Mouse (Mus musculus) CH12.LX (cell line): Measurements from ENCODE around the gene Gm21969. TPM values are rescaled to one million over a fixed set of nuclear protein-coding genes. Genes with fewer than 3 reads are reported as not detected.

ENCODE experiments used
- DNase-seq: peaks from one replicate; pipeline ENCODE4 v3.0.0-alpha.2; 2013; ENCODE audit errors: extremely low read depth
- H3K27ac ChIP-seq: 2 replicates; pipeline ENCODE4 v1.5.1; 2012; ENCODE audit warnings: low read depth, mild to moderate bottlenecking, control low read depth, moderate library complexity; ENCODE audit not compliant: insufficient read depth
- H3K27me3 ChIP-seq: replicated peaks from 2 replicates; pipeline ENCODE3; 2012; ENCODE audit warnings: inconsistent platforms
- H3K36me3 ChIP-seq, 2 experiments: replicated peaks in 1 of 2; 2 replicates each; pipeline versions ENCODE3 to v1.6.1; 2012; ENCODE audit warnings: inconsistent platforms in 1 of 2, low read length in 1 of 2, mild to moderate bottlenecking in 1 of 2, mixed read lengths in 1 of 2, moderate library complexity in 1 of 2; ENCODE audit not compliant: control insufficient read depth in 1 of 2, insufficient read depth in 1 of 2
- H3K4me1 ChIP-seq, 2 experiments: 2 replicates each; pipeline ENCODE4 v1.6.1; 2012; ENCODE audit warnings: inconsistent platforms in 1 of 2, moderate library complexity in 1 of 2; ENCODE audit not compliant: insufficient read depth in 2 of 2, control insufficient read depth in 1 of 2
- H3K4me2 ChIP-seq: 2 replicates; pipeline ENCODE4 v1.6.1; 2012; ENCODE audit warnings: low read depth, mild to moderate bottlenecking, control low read depth; ENCODE audit not compliant: poor library complexity, insufficient read depth, severe bottlenecking
- H3K4me3 ChIP-seq, 3 experiments: fragments of 150-350 bp in 1 of 3; sonication (generic) in 1 of 3; replicated peaks in 1 of 3; 2 replicates each; pipeline versions ENCODE3 to v1.5.1; 2011 to 2012; ENCODE audit warnings: low read depth in 2 of 3, low read length in 2 of 3, mild to moderate bottlenecking in 2 of 3, moderate library complexity in 2 of 3, control low read depth in 1 of 3, improper control_type of control experiment in 1 of 3, inconsistent platforms in 1 of 3, mixed read lengths in 1 of 3; ENCODE audit not compliant: poor library complexity in 1 of 3
- H3K79me2 ChIP-seq: replicated peaks from 2 replicates; pipeline ENCODE4 v1.6.1; 2012; ENCODE audit warnings: mild to moderate bottlenecking, moderate library complexity; ENCODE audit not compliant: control insufficient read depth, poor library complexity, insufficient read depth, severe bottlenecking; ENCODE audit errors: extremely low read depth
- H3K9ac ChIP-seq: 2 replicates; pipeline ENCODE4 v1.6.1; 2012; ENCODE audit warnings: low read depth, mild to moderate bottlenecking, control low read depth, moderate library complexity; ENCODE audit not compliant: insufficient read depth
- H3K9me3 ChIP-seq: replicated peaks from 2 replicates; pipeline ENCODE3; 2012; ENCODE audit warnings: low read length, inconsistent platforms, mixed read lengths
- BHLHE40 ChIP-seq: IDR thresholded peaks from 2 replicates; pipeline ENCODE4 v1.6.1; 2011; ENCODE audit warnings: mild to moderate bottlenecking, low read depth, low read length, improper control_type of control experiment
- CHD1 ChIP-seq: IDR thresholded peaks from 2 replicates; pipeline ENCODE4 v1.6.1; 2012; ENCODE audit warnings: low read depth, low read length, improper control_type of control experiment, inconsistent platforms
- CHD2 ChIP-seq: IDR thresholded peaks from 2 replicates; pipeline ENCODE4 v1.6.1; 2011; ENCODE audit warnings: low read length, improper control_type of control experiment
- CTCF ChIP-seq, 2 experiments: IDR thresholded peaks in 1 of 2; conservative IDR thresholded peaks in 1 of 2; 2 replicates each; pipeline ENCODE4 v1.5.1; 2011 to 2012; ENCODE audit warnings: low read depth in 2 of 2, low read length in 2 of 2, improper control_type of control experiment in 1 of 2, inconsistent platforms in 1 of 2, mild to moderate bottlenecking in 1 of 2, moderate library complexity in 1 of 2
- E2F4 ChIP-seq: IDR thresholded peaks from 2 replicates; pipeline ENCODE4 v1.6.1; 2011; ENCODE audit warnings: low read depth, low read length, improper control_type of control experiment; ENCODE audit not compliant: insufficient replicate concordance
- EP300 ChIP-seq: IDR thresholded peaks from 2 replicates; pipeline ENCODE4 v1.6.1; 2011; ENCODE audit warnings: low read length, improper control_type of control experiment
- ETS1 ChIP-seq: conservative IDR thresholded peaks from 2 replicates; pipeline ENCODE4 v1.6.1; 2012; ENCODE audit warnings: low read depth, mild to moderate bottlenecking, inconsistent platforms, low read length, improper control_type of control experiment, moderate library complexity
- IRF4 ChIP-seq: IDR thresholded peaks from 2 replicates; pipeline ENCODE4 v1.6.1; 2014; ENCODE audit warnings: low read depth, mild to moderate bottlenecking, inconsistent platforms, low read length, improper control_type of control experiment
- JUND ChIP-seq: conservative IDR thresholded peaks from 2 replicates; pipeline ENCODE4 v1.6.1; 2011; ENCODE audit warnings: low read depth, low read length, improper control_type of control experiment
- KAT2A ChIP-seq: IDR thresholded peaks from 2 replicates; pipeline ENCODE4 v1.6.1; 2012; ENCODE audit warnings: low read length, improper control_type of control experiment, inconsistent platforms; ENCODE audit not compliant: insufficient replicate concordance
- MAX ChIP-seq: IDR thresholded peaks from 2 replicates; pipeline ENCODE4 v1.6.1; 2011; ENCODE audit warnings: low read length, improper control_type of control experiment
- MEF2A ChIP-seq: IDR thresholded peaks from 2 replicates; pipeline ENCODE4 v1.6.1; 2014; ENCODE audit warnings: low read depth, mild to moderate bottlenecking, inconsistent platforms, low read length, improper control_type of control experiment, borderline replicate concordance
- MXI1 ChIP-seq: IDR thresholded peaks from 2 replicates; pipeline ENCODE4 v1.6.1; 2011; ENCODE audit warnings: mild to moderate bottlenecking, low read depth, low read length, improper control_type of control experiment
- MYC ChIP-seq: IDR thresholded peaks from 2 replicates; pipeline ENCODE4 v1.6.1; 2011; ENCODE audit warnings: low read depth, mild to moderate bottlenecking, improper control_type of control experiment, low read length
- NELFE ChIP-seq: IDR thresholded peaks from 2 replicates; pipeline ENCODE4 v1.6.1; 2011; ENCODE audit warnings: low read depth, low read length, improper control_type of control experiment
- NRF1 ChIP-seq: IDR thresholded peaks from 2 replicates; pipeline ENCODE4 v1.6.1; 2014; ENCODE audit warnings: low read depth, mild to moderate bottlenecking, inconsistent platforms, low read length, improper control_type of control experiment, moderate library complexity
- PAX5 ChIP-seq: IDR thresholded peaks from 2 replicates; pipeline ENCODE4 v1.6.1; 2012; ENCODE audit warnings: low read length, inconsistent platforms, mixed read lengths
- POLR2AphosphoS2 ChIP-seq: IDR thresholded peaks from 2 replicates; pipeline ENCODE4 v1.6.1; 2011; ENCODE audit warnings: low read depth, low read length, improper control_type of control experiment
- RAD21 ChIP-seq: IDR thresholded peaks from 2 replicates; pipeline ENCODE4 v1.6.1; 2011; ENCODE audit warnings: low read depth, mild to moderate bottlenecking, low read length, improper control_type of control experiment, moderate library complexity
- RCOR1 ChIP-seq: conservative IDR thresholded peaks from 2 replicates; pipeline ENCODE4 v1.6.1; 2012; ENCODE audit warnings: low read depth, mild to moderate bottlenecking, inconsistent platforms, low read length, improper control_type of control experiment
- TCF12 ChIP-seq: IDR thresholded peaks from 2 replicates; pipeline ENCODE4 v1.6.1; 2014; ENCODE audit warnings: low read depth, mild to moderate bottlenecking, inconsistent platforms, low read length, improper control_type of control experiment
- USF1 ChIP-seq: IDR thresholded peaks from 2 replicates; pipeline ENCODE4 v1.6.1; 2014; ENCODE audit warnings: low read depth, mild to moderate bottlenecking, inconsistent platforms, low read length, improper control_type of control experiment
- USF2 ChIP-seq: conservative IDR thresholded peaks from 2 replicates; pipeline ENCODE4 v1.6.1; 2011; ENCODE audit warnings: low read depth, low read length, improper control_type of control experiment
- ZKSCAN1 ChIP-seq: IDR thresholded peaks from 2 replicates; pipeline ENCODE4 v1.6.1; 2012; ENCODE audit warnings: low read depth, inconsistent platforms, low read length, improper control_type of control experiment, borderline replicate concordance
- ZMIZ1 ChIP-seq: IDR thresholded peaks from 2 replicates; pipeline ENCODE4 v1.6.1; 2012; ENCODE audit warnings: low read depth, mild to moderate bottlenecking, inconsistent platforms, low read length, improper control_type of control experiment
- dilution Hi-C: fragments of 300-500 bp; cut with MboI; formaldehyde crosslinking; loops from 2 replicates; pipeline ENCODE4 v1.14.3; 2020; ENCODE audit warnings: low sequenced_read_pairs; ENCODE audit not compliant: extremely low pct_unique_long_range_greater_than_20kb, extremely low pct_ligation_motif_present
- in situ Hi-C: fragments of 300-500 bp; cut with MboI; formaldehyde crosslinking; loops from 3 replicates; pipeline ENCODE4 v1.14.3; 2019; ENCODE audit warnings: low sequenced_read_pairs, low pct_ligation_motif_present, low pct_unique_long_range_greater_than_20kb, mixed read lengths
- polyA plus RNA-seq: library from polyadenylated mRNA; unstranded; fragments of >175 nt; gene quantifications from 2 replicates; pipeline ENCODE4 v1.2.1, GENCODE M21; 2012; ENCODE audit warnings: low read depth; ENCODE audit not compliant: insufficient read length
- total RNA-seq, 2 experiments: library from RNA; depleted of rRNA; stranded (reverse); fragments of 300-350 nt in 1 of 2; fragments of >200 nt in 1 of 2; gene quantifications; 2 replicates each; pipeline ENCODE4 v1.2.3; 2012 to 2014

Gene Gm21969
- total and polyA plus RNA-seq, 3 experiments = not detected

- Histone ChIP-seq H3K36me3 (peaks cover 6 to 15% of the 10 kb centered on the region in 2 experiments), H3K27ac (no peak overlapping the region), H3K9me3 (no peaks in the 10 kb centered on the region), H3K4me3 (no peak overlapping the region), H3K4me1 (0 out of 4 replicates have a peak, but pooled peaks cover 0 to 2% of the 10 kb centered on the region in 2 experiments), H3K9ac (no peak overlapping the region), H3K27me3 (no peaks in the 10 kb centered on the region), H3K4me2 (no peak overlapping the region), H3K79me2 (no peaks in the 10 kb centered on the region)
- dilution Hi-C loops (no loop called here), in situ Hi-C loops (no loop called here)
- TF ChIP-seq TCF12 (no peak), CHD2 (no peak), EP300 (no peak), MAX (no peak), JUND (no peak), KAT2A (no peak), ETS1 (no peak), POLR2AphosphoS2 (no peak), ZKSCAN1 (no peak), NELFE (no peak), CTCF (conservative IDR thresholded peaks at IDR 0.05 in 1 of 2, IDR thresholded peaks at IDR 0.05 in 1 of 2; ENCODE audit: low read depth in 2 of 2, low read length in 2 of 2) (no peak), RAD21 (no peak), NRF1 (no peak), BHLHE40 (no peak), PAX5 (no peak)
- DNase-seq = no peak
Observed at GRCm38 (mm10) chr4:139631569-139632253, 28.7 kb downstream of the Gm21969 start.

GRCm38 (mm10) chr4:139632254-139632580 lies 29.2 kb downstream of the Gm21969 start:
- Histone ChIP-seq H3K36me3 (peaks cover 10 to 20% of the 10 kb centered on the region in 2 experiments), H3K79me2 (no peaks in the 10 kb centered on the region), H3K27me3 (no peaks in the 10 kb centered on the region), H3K27ac (no peak overlapping the region), H3K9me3 (no peaks in the 10 kb centered on the region), H3K9ac (no peak overlapping the region), H3K4me3 (no peak overlapping the region), H3K4me2 (no peak overlapping the region), H3K4me1 (0 out of 4 replicates have a peak, but pooled peaks cover 0 to 2% of the 10 kb centered on the region in 2 experiments)
- TF ChIP-seq KAT2A = no peak
- no peak for TF ChIP-seq ZMIZ1
- no peak for TF ChIP-seq MXI1
- TF ChIP-seq E2F4 = no peak
- no peak for TF ChIP-seq IRF4
- TF ChIP-seq USF2 = no peak
- no peak for TF ChIP-seq MEF2A
- TF ChIP-seq POLR2AphosphoS2 = no peak
- TF ChIP-seq BHLHE40 = no peak
- TF ChIP-seq RCOR1 = no peak
- TF ChIP-seq CHD1 = no peak
- TF ChIP-seq MYC = no peak
- TF ChIP-seq USF1 = no peak
- DNase-seq = no peak
- dilution Hi-C loops (no loop called here), in situ Hi-C loops (no loop called here)
